ENCODE assay signal across 10 mouse cellular contexts in the genomic region with DNA sequence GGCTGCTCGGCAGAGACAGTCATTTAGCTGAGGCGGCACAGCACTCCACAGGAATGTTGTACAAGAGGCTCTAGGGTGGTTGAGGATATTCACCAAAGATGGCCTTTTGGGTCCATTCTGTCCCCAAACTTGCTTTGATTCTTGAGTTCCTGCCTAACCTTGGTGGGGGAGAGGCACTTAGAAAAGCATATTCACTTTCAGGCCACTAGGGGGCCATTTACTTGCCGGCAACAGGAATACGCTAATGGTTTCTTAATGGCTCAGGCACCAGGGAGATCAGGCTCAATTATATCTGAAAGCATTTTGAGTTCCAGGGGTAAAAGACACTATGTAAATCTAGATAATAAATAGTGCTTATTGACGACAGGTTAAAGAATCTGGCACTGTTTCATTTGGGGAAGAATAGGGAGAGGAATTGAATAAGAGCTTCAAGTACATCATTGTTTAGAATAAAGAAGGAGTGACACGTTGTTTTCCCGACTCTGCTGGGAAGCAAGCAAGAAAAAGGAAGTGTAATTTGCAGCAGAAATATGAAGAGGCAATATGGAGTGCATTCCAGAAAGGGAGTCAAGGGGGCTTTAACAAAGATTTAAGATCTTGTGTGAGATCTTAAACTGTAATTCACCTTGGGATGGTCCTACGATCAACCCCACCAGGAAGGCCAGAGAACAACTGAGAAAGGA. TPM values are rescaled to one million over a fixed set of nuclear protein-coding genes. Genes with fewer than 3 reads are reported as not detected.
DNase-seq lines count a peak whose midpoint lies in the region; ATAC-seq and TF ChIP-seq lines count a peak whose summit lies in the region.
"Had no signal": no experiment of that assay in that cellular context is flagged by ENCODE, and none has a peak within 500 bp of the region (broad histone marks: within the 10 kb centered on the region; RNA-seq: fewer than 3 reads in every experiment).

No protein-coding gene starts in this region.

- H3K4me2 ChIP-seq in hindbrain, embryonic 12.5 days (replicated peaks) = no peak overlapping the region
- no peak overlapping the region for H3K4me2 ChIP-seq in lung, embryonic 14.5 days
- H3K4me2 ChIP-seq: stomach, embryonic 15.5 days had no signal

- DNase-seq in hindbrain, embryonic 10.5 days (ENCODE audit: low spot score) = peak; percentile 32
- DNase-seq in urinary bladder, adult 2 months (ENCODE audit: low spot score) = peak; percentile 18
- no peak for DNase-seq in urinary bladder, adult 18-20 months (ENCODE audit: low spot score in 2 of 2)
- DNase-seq in cerebellum, postnatal 14 days = peak; percentile 51 to 69
- peak; percentile 88 for DNase-seq in lung, embryonic 14.5 days
- DNase-seq in right cerebral cortex, postnatal 25 days = no peak
- DNase-seq in urinary bladder, postnatal 4 days (ENCODE audit: low spot score in 2 of 2) = no peak

- H3K27ac ChIP-seq in hindbrain, embryonic 10.5 days = no peak overlapping the region
- H3K27ac ChIP-seq in hindbrain, embryonic 12.5 days = no peak overlapping the region
- no peak overlapping the region for H3K27ac ChIP-seq in lung, embryonic 14.5 days (ENCODE audit: low read depth)
- H3K27ac ChIP-seq: stomach, embryonic 15.5 days had no signal

- peaks cover 39% of the 10 kb centered on the region for H3K4me1 ChIP-seq in hindbrain, embryonic 10.5 days (replicated peaks)
- H3K4me1 ChIP-seq in hindbrain, embryonic 12.5 days = peaks cover 23% of the 10 kb centered on the region
- peaks cover 8% of the 10 kb centered on the region; the same call in 1 of the 2 replicates for H3K4me1 ChIP-seq in lung, embryonic 14.5 days (ENCODE audit: insufficient read depth)

- WGBS in hindbrain, embryonic 10.5 days = 34% methylated on average over 8 of the region's 8 CpGs
- 27% methylated on average over 8 of the region's 8 CpGs for WGBS in hindbrain, embryonic 12.5 days
- WGBS in lung, embryonic 14.5 days = 26% methylated on average over 8 of the region's 8 CpGs

- H3K9ac ChIP-seq in hindbrain, embryonic 12.5 days = no peak overlapping the region
- no peak overlapping the region for H3K9ac ChIP-seq in lung, embryonic 14.5 days
- H3K9ac ChIP-seq: stomach, embryonic 15.5 days had no signal

- no peak overlapping the region for H3K4me3 ChIP-seq in hindbrain, embryonic 10.5 days
- no peak overlapping the region for H3K4me3 ChIP-seq in hindbrain, embryonic 12.5 days
- no peak overlapping the region for H3K4me3 ChIP-seq in lung, embryonic 14.5 days (ENCODE audit: low read depth, low read length)
- H3K4me3 ChIP-seq: stomach, embryonic 15.5 days had no signal

- peak; percentile 89 for TF ChIP-seq CTCF in lung, embryonic 14.5 days (IDR thresholded peaks at IDR 0.05; ENCODE audit: low read depth)

- H3K9me3 ChIP-seq in hindbrain, embryonic 10.5 days = no peaks in the 10 kb centered on the region
- no peaks in the 10 kb centered on the region for H3K9me3 ChIP-seq in hindbrain, embryonic 12.5 days (replicated peaks)
- H3K9me3 ChIP-seq in lung, embryonic 14.5 days (ENCODE audit: low read depth, low read length) = no peaks in the 10 kb centered on the region
- H3K9me3 ChIP-seq: stomach, embryonic 15.5 days had no signal

- peaks cover 45% of the 10 kb centered on the region for H3K27me3 ChIP-seq in hindbrain, embryonic 10.5 days (ENCODE audit: insufficient read depth, poor library complexity, severe bottlenecking)
- peaks cover 25% of the 10 kb centered on the region for H3K27me3 ChIP-seq in hindbrain, embryonic 12.5 days
- H3K27me3 ChIP-seq in lung, embryonic 14.5 days (ENCODE audit: insufficient read depth, low read length) = peaks cover 9% of the 10 kb centered on the region

- peaks cover 2% of the 10 kb centered on the region; the same call in 1 of the 2 replicates for H3K36me3 ChIP-seq in hindbrain, embryonic 10.5 days
- H3K36me3 ChIP-seq in hindbrain, embryonic 12.5 days = no peaks in the 10 kb centered on the region
- no peaks in the 10 kb centered on the region for H3K36me3 ChIP-seq in lung, embryonic 14.5 days (ENCODE audit: insufficient read depth)
- H3K36me3 ChIP-seq: stomach, embryonic 15.5 days had no signal

- no peak for ATAC-seq in hindbrain, embryonic 12.5 days (ENCODE audit: low FRiP score)
- no peak for ATAC-seq in lung, embryonic 14.5 days (ENCODE audit: insufficient read depth)

RNA-seq across cellular contexts. Expression of a gene that starts 2.2 kb away (rescaled TPM):
- 22.1 and 22.9 TPM in 2 replicates for polyA plus RNA-seq in hindbrain, embryonic 10.5 days (2016; fragmentation: Nextera tagmentation; extraction: Ambion mirVana)
- polyA plus RNA-seq in hindbrain, embryonic 12.5 days (2016; fragmentation: Nextera tagmentation; extraction: Ambion mirVana) = 24.2 and 25.1 TPM in 2 replicates
- 35.9 and 38.5 TPM in 2 replicates for polyA plus RNA-seq in urinary bladder, adult 2 months (2012; rRNA removed)
- polyA plus RNA-seq in lung, embryonic 14.5 days (2014; fragmentation: Nextera tagmentation; extraction: Ambion mirVana) = 24.3 and 25.0 TPM in 2 replicates

RNA-seq across cellular contexts. Expression of a gene that starts 15.2 kb away (rescaled TPM):
- polyA plus RNA-seq in hindbrain, embryonic 10.5 days (2016; fragmentation: Nextera tagmentation; extraction: Ambion mirVana) = 0.31 and 0.43 TPM in 2 replicates
- 0.44 and 0.59 TPM in 2 replicates for polyA plus RNA-seq in hindbrain, embryonic 12.5 days (2016; fragmentation: Nextera tagmentation; extraction: Ambion mirVana)
- 2.6 and 3.0 TPM in 2 replicates for polyA plus RNA-seq in urinary bladder, adult 2 months (2012; rRNA removed)
- 1.3 and 1.5 TPM in 2 replicates for polyA plus RNA-seq in lung, embryonic 14.5 days (2014; fragmentation: Nextera tagmentation; extraction: Ambion mirVana)

RNA-seq across cellular contexts. Expression of a gene that starts 19.1 kb away (rescaled TPM):
- 0.50 and 0.55 TPM in 2 replicates for polyA plus RNA-seq in hindbrain, embryonic 10.5 days (2016; fragmentation: Nextera tagmentation; extraction: Ambion mirVana)
- polyA plus RNA-seq in hindbrain, embryonic 12.5 days (2016; fragmentation: Nextera tagmentation; extraction: Ambion mirVana) = 1.3 and 1.7 TPM in 2 replicates
- 19.3 and 23.1 TPM in 2 replicates for polyA plus RNA-seq in urinary bladder, adult 2 months (2012; rRNA removed)
- polyA plus RNA-seq in lung, embryonic 14.5 days (2014; fragmentation: Nextera tagmentation; extraction: Ambion mirVana) = 0.50 and 0.55 TPM in 2 replicates

RNA-seq across cellular contexts. Expression of a gene that starts 29.2 kb away (rescaled TPM):
- polyA plus RNA-seq in hindbrain, embryonic 10.5 days (2016; fragmentation: Nextera tagmentation; extraction: Ambion mirVana) = not detected in 2 replicates
- polyA plus RNA-seq in hindbrain, embryonic 12.5 days (2016; fragmentation: Nextera tagmentation; extraction: Ambion mirVana) = not detected in 2 replicates
- 0.16 TPM in 1 of 2 replicates, not detected in the other for polyA plus RNA-seq in urinary bladder, adult 2 months (2012; rRNA removed)
- polyA plus RNA-seq in lung, embryonic 14.5 days (2014; fragmentation: Nextera tagmentation; extraction: Ambion mirVana) = not detected in 2 replicates
- polyA plus RNA-seq: limb, embryonic 11.5 days had no signal

RNA-seq across cellular contexts. Expression of a gene that starts 36.1 kb away (rescaled TPM):
- polyA plus RNA-seq in hindbrain, embryonic 10.5 days (2016; fragmentation: Nextera tagmentation; extraction: Ambion mirVana) = 3.6 and 8.9 TPM in 2 replicates
- polyA plus RNA-seq in hindbrain, embryonic 12.5 days (2016; fragmentation: Nextera tagmentation; extraction: Ambion mirVana) = 20.9 and 23.9 TPM in 2 replicates
- 0.78 and 0.93 TPM in 2 replicates for polyA plus RNA-seq in urinary bladder, adult 2 months (2012; rRNA removed)
- 0.59 and 0.64 TPM in 2 replicates for polyA plus RNA-seq in lung, embryonic 14.5 days (2014; fragmentation: Nextera tagmentation; extraction: Ambion mirVana)

Comparison
In these comparisons a context has a peak if more than half of its experiments do, and no peak if none do; other contexts are left out.
1. DNase-seq: peak in hindbrain, embryonic 10.5 days (single experiment), urinary bladder, adult 2 months (single experiment), cerebellum, postnatal 14 days (2 of 2) and lung, embryonic 14.5 days (single experiment); none in urinary bladder, adult 18-20 months (0 of 2), right cerebral cortex, postnatal 25 days (single experiment) and urinary bladder, postnatal 4 days (0 of 2).